Mouse (Mus musculus) limb, embryonic 12.5 days (tissue): Measurements from ENCODE around the gene Stk39. TPM values are rescaled to one million over a fixed set of nuclear protein-coding genes. Genes with fewer than 3 reads are reported as not detected.
A peak's percentile ranks its signal among the peaks of the same experiment; 100 is the strongest.

Source experiments
- ATAC-seq: fragments of 200-750 bp; cut with Nextera tagmentation; 2 replicates; pipeline ENCODE4 v1.8.0; 2017; ENCODE audit warnings: low read depth, moderate TSS enrichment; ENCODE audit not compliant: insufficient number of reproducible peaks, insufficient read depth, low FRiP score, low TSS enrichment
- H3K27ac ChIP-seq: fragments of 300-500 bp; sonication (generic); 2 replicates; pipeline ENCODE4 v1.5.1; 2016; ENCODE audit warnings: mild to moderate bottlenecking, moderate library complexity
- H3K27me3 ChIP-seq: fragments of 300-500 bp; sonication (generic); 2 replicates; pipeline ENCODE4 v1.6.1; 2016; ENCODE audit warnings: mild to moderate bottlenecking, moderate library complexity
- H3K36me3 ChIP-seq: fragments of 300-500 bp; sonication (generic); 2 replicates; pipeline ENCODE4 v1.6.1; 2016; ENCODE audit warnings: mild to moderate bottlenecking, moderate library complexity
- H3K4me1 ChIP-seq: fragments of 300-500 bp; sonication (generic); replicated peaks from 2 replicates; pipeline ENCODE4 v1.6.1; 2016
- H3K4me2 ChIP-seq: fragments of 300-500 bp; sonication (generic); 2 replicates; pipeline ENCODE4 v1.6.1; 2016; ENCODE audit warnings: mild to moderate bottlenecking, moderate library complexity
- H3K4me3 ChIP-seq: fragments of 300-500 bp; sonication (generic); replicated peaks from 2 replicates; pipeline ENCODE4 v1.5.1; 2016; ENCODE audit warnings: mild to moderate bottlenecking
- H3K9ac ChIP-seq: fragments of 300-500 bp; sonication (generic); replicated peaks from 2 replicates; pipeline ENCODE4 v1.6.1; 2016; ENCODE audit warnings: mild to moderate bottlenecking, moderate library complexity
- H3K9me3 ChIP-seq: fragments of 300-500 bp; sonication (generic); 2 replicates; pipeline ENCODE4 v1.6.1; 2016; ENCODE audit warnings: mild to moderate bottlenecking, moderate library complexity
- WGBS: fragments of 180-500 bp; shearing (Covaris S2); methylation state at CpG from one replicate; pipeline ENCODE4 v1.1.7; 2016; 5-methylcytosine and 5-hydroxymethylcytosine counted together
- polyA plus RNA-seq: library from polyadenylated mRNA; unstranded; fragments of >200 nt; fragmentation: Nextera tagmentation; extraction: Ambion mirVana; gene quantifications from 2 replicates; pipeline ENCODE4 v1.2.1, GENCODE M21; 2016

Gene Stk39
- polyA plus RNA-seq, 1 experiment from 2014 or later, result 18.5 TPM

- no peaks in the 10 kb centered on the region for H3K9me3 ChIP-seq
- no peak overlapping the region for H3K4me2 ChIP-seq
- no peaks in the 10 kb centered on the region for H3K36me3 ChIP-seq
- 62% methylated on average over 6 of the region's 6 CpGs for whole genome bisulfite sequencing
- H3K9ac ChIP-seq, result no peak overlapping the region
- peaks cover 28% of the 10 kb centered on the region for H3K4me1 ChIP-seq
- H3K27me3 ChIP-seq, result no peaks in the 10 kb centered on the region
- no peak overlapping the region for H3K27ac ChIP-seq
- no peak for ATAC-seq
- no peak overlapping the region for H3K4me3 ChIP-seq
Observed at GRCm38 (mm10) chr2:68381205-68381604, 90.9 kb downstream of the Stk39 start.

GRCm38 (mm10) chr2:68379631-68380030 lies 92.4 kb downstream of the Stk39 start:
- Histone ChIP-seq H3K27ac (no peak overlapping the region; the same call in 1 of the 2 replicates), H3K9ac (no peak overlapping the region), H3K4me2 (no peak overlapping the region), H3K27me3 (no peaks in the 10 kb centered on the region), H3K9me3 (no peaks in the 10 kb centered on the region), H3K4me3 (no peak overlapping the region), H3K36me3 (no peaks in the 10 kb centered on the region), H3K4me1 (peaks cover 28% of the 10 kb centered on the region)
- ATAC-seq, result no peak
- 56% methylated on average over 11 of the region's 11 CpGs for WGBS

- no peak overlapping the region for H3K4me2 ChIP-seq
- ATAC-seq, result no peak
- H3K9me3 ChIP-seq, result no peaks in the 10 kb centered on the region
- H3K27me3 ChIP-seq, result no peaks in the 10 kb centered on the region
- no peak overlapping the region for H3K4me3 ChIP-seq
- H3K9ac ChIP-seq, result no peak overlapping the region
- no peak overlapping the region for H3K27ac ChIP-seq
- WGBS, result 88% methylated on average over 8 of the region's 8 CpGs
- no peaks in the 10 kb centered on the region for H3K36me3 ChIP-seq
- peaks cover 28% of the 10 kb centered on the region for H3K4me1 ChIP-seq
Observed at GRCm38 (mm10) chr2:68378319-68378718, 93.7 kb downstream of the Stk39 start.

GRCm38 (mm10) chr2:68377251-68377681 lies 94.8 kb downstream of the Stk39 start:
- Histone ChIP-seq H3K4me1 (peaks cover 19% of the 10 kb centered on the region), H3K9me3 (no peaks in the 10 kb centered on the region), H3K36me3 (no peaks in the 10 kb centered on the region), H3K27ac (no peak overlapping the region), H3K9ac (no peak overlapping the region), H3K4me3 (no peak overlapping the region), H3K27me3 (no peaks in the 10 kb centered on the region), H3K4me2 (no peak overlapping the region)
- no peak for ATAC-seq
- 70% methylated on average over 6 of the region's 6 CpGs for WGBS

- Histone ChIP-seq H3K4me3 (no peak overlapping the region), H3K4me1 (peaks cover 18% of the 10 kb centered on the region), H3K9ac (no peak overlapping the region), H3K36me3 (no peaks in the 10 kb centered on the region), H3K27me3 (no peaks in the 10 kb centered on the region), H3K9me3 (no peaks in the 10 kb centered on the region), H3K27ac (no peak overlapping the region), H3K4me2 (no peak overlapping the region)
- 85% methylated on average over 12 of the region's 12 CpGs for WGBS
- ATAC-seq, result no peak
Observed at GRCm38 (mm10) chr2:68376660-68377059, 95.4 kb downstream of the Stk39 start.

- H3K27me3 ChIP-seq, result no peaks in the 10 kb centered on the region
- H3K36me3 ChIP-seq, result no peaks in the 10 kb centered on the region
- no peak overlapping the region for H3K4me2 ChIP-seq
- 90% methylated on average over 7 of the region's 7 CpGs for WGBS
- 0 out of 2 replicates have a peak, but pooled peaks cover 3% of the 10 kb centered on the region for H3K4me1 ChIP-seq
- no peak overlapping the region for H3K4me3 ChIP-seq
- no peak for ATAC-seq
- H3K27ac ChIP-seq, result no peak overlapping the region
- no peak overlapping the region for H3K9ac ChIP-seq
- H3K9me3 ChIP-seq, result no peaks in the 10 kb centered on the region
Observed at GRCm38 (mm10) chr2:68374202-68374601, 97.9 kb downstream of the Stk39 start.

GRCm38 (mm10) chr2:68371912-68372311 lies 100.2 kb downstream of the Stk39 start:
- ATAC-seq, result no peak
- WGBS, result 78% methylated on average over 6 of the region's 6 CpGs
- Histone ChIP-seq H3K9me3 (no peaks in the 10 kb centered on the region), H3K9ac (no peak overlapping the region), H3K27ac (no peak overlapping the region), H3K27me3 (no peaks in the 10 kb centered on the region), H3K4me3 (no peak overlapping the region), H3K4me2 (no peak overlapping the region), H3K36me3 (no peaks in the 10 kb centered on the region), H3K4me1 (no peaks in the 10 kb centered on the region)

- ATAC-seq, result no peak
- no peaks in the 10 kb centered on the region for H3K27me3 ChIP-seq
- WGBS, result 87% methylated on average over 5 of the region's 5 CpGs
- no peaks in the 10 kb centered on the region for H3K9me3 ChIP-seq
- H3K9ac ChIP-seq, result no peak overlapping the region
- no peak overlapping the region for H3K4me3 ChIP-seq
- no peak overlapping the region for H3K27ac ChIP-seq
- 0 out of 2 replicates have a peak, but pooled peaks cover 10% of the 10 kb centered on the region for H3K4me1 ChIP-seq
- no peak overlapping the region for H3K4me2 ChIP-seq
- H3K36me3 ChIP-seq, result no peaks in the 10 kb centered on the region
Observed at GRCm38 (mm10) chr2:68370326-68370725, 101.7 kb downstream of the Stk39 start.

GRCm38 (mm10) chr2:68369080-68369479 lies 103.0 kb downstream of the Stk39 start:
- no peaks in the 10 kb centered on the region for H3K9me3 ChIP-seq
- no peak for ATAC-seq
- 86% methylated on average over 6 of the region's 6 CpGs for WGBS
- H3K4me1 ChIP-seq, result 0 out of 2 replicates have a peak, but pooled peaks cover 10% of the 10 kb centered on the region
- no peak overlapping the region for H3K27ac ChIP-seq
- no peak overlapping the region for H3K9ac ChIP-seq
- H3K27me3 ChIP-seq, result no peaks in the 10 kb centered on the region
- no peak overlapping the region for H3K4me3 ChIP-seq
- no peaks in the 10 kb centered on the region for H3K36me3 ChIP-seq
- H3K4me2 ChIP-seq, result no peak overlapping the region

GRCm38 (mm10) chr2:68367944-68368343 lies 104.1 kb downstream of the Stk39 start:
- Histone ChIP-seq H3K27ac (no peak overlapping the region), H3K9ac (no peak overlapping the region), H3K4me2 (no peak overlapping the region), H3K27me3 (no peaks in the 10 kb centered on the region), H3K4me3 (no peak overlapping the region), H3K4me1 (peaks cover 13% of the 10 kb centered on the region), H3K36me3 (no peaks in the 10 kb centered on the region), H3K9me3 (no peaks in the 10 kb centered on the region)
- ATAC-seq, result no peak
- WGBS, result 65% methylated on average over 13 of the region's 13 CpGs

- 35% methylated on average over 5 of the region's 5 CpGs for WGBS
- H3K27me3 ChIP-seq, result no peaks in the 10 kb centered on the region
- no peak overlapping the region for H3K27ac ChIP-seq
- no peak overlapping the region for H3K9ac ChIP-seq
- H3K4me2 ChIP-seq, result no peak overlapping the region
- H3K36me3 ChIP-seq, result no peaks in the 10 kb centered on the region
- no peaks in the 10 kb centered on the region for H3K9me3 ChIP-seq
- no peak overlapping the region for H3K4me3 ChIP-seq
- ATAC-seq, result no peak
- H3K4me1 ChIP-seq, result peaks cover 22% of the 10 kb centered on the region
Observed at GRCm38 (mm10) chr2:68366897-68367193, 105.2 kb downstream of the Stk39 start.

GRCm38 (mm10) chr2:68366091-68366896 lies 105.8 kb downstream of the Stk39 start:
- Histone ChIP-seq H3K9me3 (no peaks in the 10 kb centered on the region), H3K4me2 (peak overlapping the region; percentile 50), H3K36me3 (no peaks in the 10 kb centered on the region), H3K9ac (no peak overlapping the region), H3K27ac (no peak overlapping the region), H3K4me1 (peaks cover 28% of the 10 kb centered on the region), H3K4me3 (0 out of 2 replicates have a peak overlapping the region, but pooled peaks have one; percentile 7), H3K27me3 (no peaks in the 10 kb centered on the region)
- no peak for ATAC-seq
- 17% methylated on average over 18 of the region's 18 CpGs for WGBS
